Mouse (Mus musculus): Measurements from ENCODE around the gene Uhrf2. TPM values are rescaled to one million over a fixed set of nuclear protein-coding genes. Genes with fewer than 3 reads are reported as not detected.

Uhrf2 gene
- polyA plus RNA-seq, 1 experiment = not detected

GRCm38 (mm10) chr19:30111421-30111820, 81.1 kb downstream of the Uhrf2 start:
- Histone ChIP-seq H3K27ac (ENCODE audit: insufficient read depth, low read depth, low read length) (no peak overlapping the region), H3K4me3 (ENCODE audit: insufficient read depth, low read depth, low read length) (no peak overlapping the region), H3K4me1 (ENCODE audit: control insufficient read depth, insufficient read depth, low read length) (peaks cover 22% of the 10 kb centered on the region)
- WGBS = 98% methylated on average over 3 of the region's 3 CpGs
- TF ChIP-seq CTCF (IDR thresholded peaks at IDR 0.05; ENCODE audit: insufficient read depth, low read depth, low read length) (no peak), POLR2A (IDR thresholded peaks at IDR 0.05; ENCODE audit: insufficient read depth, low read depth, low read length) (no peak)

- 60% methylated on average over 16 of the region's 16 CpGs for WGBS
Measured at GRCm38 (mm10) chr19:30112961-30113688, 82.8 kb downstream of the Uhrf2 start.

GRCm38 (mm10) chr19:30114919-30115441, 84.7 kb downstream of the Uhrf2 start:
- H3K4me3 ChIP-seq (ENCODE audit: insufficient read depth, low read depth, low read length) = no peak overlapping the region
- H3K4me1 ChIP-seq (ENCODE audit: control insufficient read depth, insufficient read depth, low read length) = peaks cover 29% of the 10 kb centered on the region
- TF ChIP-seq POLR2A (IDR thresholded peaks at IDR 0.05; ENCODE audit: insufficient read depth, low read depth, low read length) (no peak), CTCF (IDR thresholded peaks at IDR 0.05; ENCODE audit: insufficient read depth, low read depth, low read length) (no peak)
- WGBS = 31% methylated on average over 14 of the region's 14 CpGs
- H3K27ac ChIP-seq (ENCODE audit: insufficient read depth, low read depth, low read length) = 0 out of 2 replicates have a peak overlapping the region, but pooled peaks have one; percentile 15

More at GRCm38 (mm10) chr19:30112961-30113688, 82.8 kb downstream of the Uhrf2 start:
- H3K4me3 ChIP-seq (ENCODE audit: insufficient read depth, low read depth, low read length) = no peak overlapping the region
- H3K4me1 ChIP-seq (ENCODE audit: control insufficient read depth, insufficient read depth, low read length) = peaks cover 29% of the 10 kb centered on the region
- peak overlapping the region; percentile 56; the same call in 1 of the 2 replicates for H3K27ac ChIP-seq (ENCODE audit: insufficient read depth, low read depth, low read length)
- TF ChIP-seq CTCF (IDR thresholded peaks at IDR 0.05; ENCODE audit: insufficient read depth, low read depth, low read length) = no peak
- no peak for TF ChIP-seq POLR2A (IDR thresholded peaks at IDR 0.05; ENCODE audit: insufficient read depth, low read depth, low read length)

GRCm38 (mm10) chr19:30115606-30116005, 85.3 kb downstream of the Uhrf2 start:
- TF ChIP-seq CTCF (IDR thresholded peaks at IDR 0.05; ENCODE audit: insufficient read depth, low read depth, low read length) (no peak), POLR2A (IDR thresholded peaks at IDR 0.05; ENCODE audit: insufficient read depth, low read depth, low read length) (no peak)
- 85% methylated on average over 5 of the region's 5 CpGs for WGBS
- Histone ChIP-seq H3K27ac (ENCODE audit: insufficient read depth, low read depth, low read length) (no peak overlapping the region), H3K4me1 (ENCODE audit: control insufficient read depth, insufficient read depth, low read length) (peaks cover 29% of the 10 kb centered on the region), H3K4me3 (ENCODE audit: insufficient read depth, low read depth, low read length) (no peak overlapping the region)

DNA sequence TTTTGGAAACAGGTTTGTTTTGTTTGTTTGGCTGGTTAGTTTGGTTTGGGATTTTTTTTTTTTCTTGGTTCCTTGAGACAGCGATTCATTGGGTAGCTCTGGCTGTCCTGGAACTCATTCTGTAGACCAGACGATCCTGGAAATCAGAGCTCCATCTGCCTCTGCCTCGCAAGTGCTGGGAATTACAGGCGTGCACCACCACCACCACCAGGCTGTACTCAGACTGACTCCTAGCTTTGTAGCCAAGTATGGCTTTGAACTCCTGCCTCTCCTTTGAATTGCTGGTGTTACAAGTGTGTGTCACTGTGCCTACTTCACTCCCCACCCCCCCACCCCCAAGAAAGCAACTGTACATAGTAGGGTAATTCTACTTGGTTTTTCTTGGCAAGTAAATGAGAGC, 86.9 kb downstream of the Uhrf2 start:
- Histone ChIP-seq H3K4me3 (ENCODE audit: insufficient read depth, low read depth, low read length) (no peak overlapping the region), H3K27ac (ENCODE audit: insufficient read depth, low read depth, low read length) (peak overlapping the region; percentile 12; the same call in 1 of the 2 replicates), H3K4me1 (ENCODE audit: control insufficient read depth, insufficient read depth, low read length) (peaks cover 29% of the 10 kb centered on the region)
- TF ChIP-seq POLR2A (IDR thresholded peaks at IDR 0.05; ENCODE audit: insufficient read depth, low read depth, low read length) (no peak), CTCF (IDR thresholded peaks at IDR 0.05; ENCODE audit: insufficient read depth, low read depth, low read length) (no peak)
- 40% methylated on average over 4 of the region's 4 CpGs for WGBS

GRCm38 (mm10) chr19:30117775-30118174, 87.5 kb downstream of the Uhrf2 start:
- peak overlapping the region; percentile 75 for H3K27ac ChIP-seq (ENCODE audit: insufficient read depth, low read depth, low read length)
- H3K4me3 ChIP-seq (ENCODE audit: insufficient read depth, low read depth, low read length) = no peak overlapping the region
- WGBS = 21% methylated on average over 9 of the region's 9 CpGs
- no peak for TF ChIP-seq POLR2A (IDR thresholded peaks at IDR 0.05; ENCODE audit: insufficient read depth, low read depth, low read length)
- TF ChIP-seq CTCF (IDR thresholded peaks at IDR 0.05; ENCODE audit: insufficient read depth, low read depth, low read length) = no peak
- peaks cover 29% of the 10 kb centered on the region for H3K4me1 ChIP-seq (ENCODE audit: control insufficient read depth, insufficient read depth, low read length)

- Histone ChIP-seq H3K4me3 (ENCODE audit: insufficient read depth, low read depth, low read length) (no peak overlapping the region), H3K4me1 (ENCODE audit: control insufficient read depth, insufficient read depth, low read length) (peaks cover 24% of the 10 kb centered on the region), H3K27ac (ENCODE audit: insufficient read depth, low read depth, low read length) (peak overlapping the region; percentile 75)
- WGBS = 72% methylated on average over 17 of the region's 17 CpGs
- TF ChIP-seq CTCF (IDR thresholded peaks at IDR 0.05; ENCODE audit: insufficient read depth, low read depth, low read length) (no peak), POLR2A (IDR thresholded peaks at IDR 0.05; ENCODE audit: insufficient read depth, low read depth, low read length) (no peak)
Measured at GRCm38 (mm10) chr19:30118344-30119312, 88.3 kb downstream of the Uhrf2 start.

DNA sequence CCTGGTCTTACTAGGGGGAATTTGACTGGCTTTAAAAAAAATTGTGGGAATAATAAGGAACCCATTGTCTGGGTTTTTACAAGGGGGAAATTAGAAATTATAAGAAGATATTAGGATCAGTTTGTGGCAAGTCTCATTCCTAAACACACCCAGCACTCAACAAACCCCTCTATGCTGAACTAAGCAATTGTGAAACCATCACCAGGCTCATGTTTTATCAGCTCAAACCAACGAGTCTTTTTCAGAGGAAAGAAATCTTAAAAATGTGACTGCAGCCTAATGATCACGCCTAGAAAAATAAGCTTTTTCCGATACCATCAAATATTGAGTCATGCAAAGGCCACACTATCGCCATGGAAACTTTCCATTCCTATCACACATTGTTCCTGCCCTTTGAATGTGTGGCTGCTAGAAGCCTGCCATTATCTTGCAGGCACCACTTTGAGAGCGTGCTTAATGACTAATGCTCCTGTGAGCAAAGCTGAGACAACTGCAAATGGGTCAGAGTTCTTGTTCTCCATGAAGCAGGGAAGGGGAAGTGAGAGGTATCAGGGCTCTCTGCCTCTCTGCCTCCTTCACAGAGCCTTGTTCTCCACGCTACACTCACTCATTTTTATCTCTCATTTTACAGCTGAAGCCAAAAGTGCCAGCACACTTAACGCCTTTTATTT, 94.8 kb downstream of the Uhrf2 start:
- Histone ChIP-seq H3K27ac (ENCODE audit: insufficient read depth, low read depth, low read length) (peak overlapping the region; percentile 78), H3K4me1 (ENCODE audit: control insufficient read depth, insufficient read depth, low read length) (peaks cover 7% of the 10 kb centered on the region), H3K4me3 (ENCODE audit: insufficient read depth, low read depth, low read length) (no peak overlapping the region)
- 27% methylated on average over 7 of the region's 7 CpGs for WGBS
- no peak for TF ChIP-seq POLR2A (IDR thresholded peaks at IDR 0.05; ENCODE audit: insufficient read depth, low read depth, low read length)
- TF ChIP-seq CTCF (IDR thresholded peaks at IDR 0.05; ENCODE audit: insufficient read depth, low read depth, low read length) = no peak

Data from olfactory bulb, adult 2 months (tissue).